Mouse (Mus musculus): ENCODE results near the gene 4930438A08Rik.

The 4930438A08Rik gene

GRCm38 (mm10) chr11:58323570-58324340, 49.2 kb downstream of the 4930438A08Rik start:
- DNase-seq (ENCODE audit: low read depth, low spot score): no peak

GRCm38 (mm10) chr11:58324614-58325229, 50.1 kb downstream of the 4930438A08Rik start:
- no peak for DNase-seq (ENCODE audit: low read depth, low spot score)

GRCm38 (mm10) chr11:58326781-58327180, 52.2 kb downstream of the 4930438A08Rik start:
- DNase-seq (ENCODE audit: low read depth, low spot score): no peak

- no peak for DNase-seq (ENCODE audit: low read depth, low spot score)
These were observed 55.3 kb downstream of the 4930438A08Rik start for GRCm38 (mm10) chr11:58329906-58330275.

GRCm38 (mm10) chr11:58330276-58331148, 55.9 kb downstream of the 4930438A08Rik start, which contains the start of the genes Zfp672 and Sh3bp5l:
TSS of gene Zfp672 (minus strand) at chr11:58330339.
TSS of gene Sh3bp5l (plus strand) at chr11:58330724.
- peak; percentile 85 for DNase-seq (ENCODE audit: low read depth, low spot score)

GRCm38 (mm10) chr11:58331149-58331495, 56.5 kb downstream of the 4930438A08Rik start:
- no peak for DNase-seq (ENCODE audit: low read depth, low spot score)

GRCm38 (mm10) chr11:58331546-58331945, 56.9 kb downstream of the 4930438A08Rik start:
- DNase-seq (ENCODE audit: low read depth, low spot score): no peak

GRCm38 (mm10) chr11:58334746-58335145, 60.1 kb downstream of the 4930438A08Rik start:
- no peak for DNase-seq (ENCODE audit: low read depth, low spot score)

All from retina, adult 2 months (tissue).